Mouse (Mus musculus) Patski (cell line): ENCODE measurements around the gene Stk24. TPM values are rescaled to one million over a fixed set of nuclear protein-coding genes. Genes with fewer than 3 reads are reported as not detected.

Source experiments
- ATAC-seq: fragments of 100-300 bp; one replicate; pipeline ENCODE4 v1.8.0; 2021
- CTCF ChIA-PET: fragments of 350-600 bp; sonication (Branson Sonifier 250); formaldehyde crosslinking; loops from one replicate; lab custom pipeline; 2022; ENCODE audit warnings: inconsistent platforms; lab: Charles Lee
- POLR2A ChIA-PET: fragments of 350-600 bp; sonication (Branson Sonifier 250); formaldehyde crosslinking; loops from one replicate; lab custom pipeline; 2022; ENCODE audit warnings: antibody characterized with exemption, inconsistent platforms; lab: Charles Lee
- DNase-seq: peaks from one replicate; pipeline ENCODE4 v3.0.0-alpha.2; 2011; ENCODE audit warnings: low read depth, low spot score
- H3K27me3 ChIP-seq: fragments of 371-371 bp; one replicate; pipeline ENCODE4 v1.5.1; 2021
- CTCF ChIP-seq: fragments of 100-300 bp; IDR thresholded peaks from one replicate; pipeline ENCODE4 v1.5.1; 2021
- in situ Hi-C: fragments of 300-500 bp; cut with MboI; formaldehyde crosslinking; loops from 3 replicates; pipeline ENCODE4 v1.11.1; 2018; ENCODE audit warnings: low pct_unique_long_range_greater_than_20kb, mixed read lengths
- polyA plus RNA-seq: library from polyadenylated mRNA; unstranded; gene quantifications from one replicate; pipeline ENCODE4 v1.2.3, GENCODE M21; 2021

Stk24 gene
- polyA plus RNA-seq, 1 experiment from 2014 or later: 94.0 TPM

DNA sequence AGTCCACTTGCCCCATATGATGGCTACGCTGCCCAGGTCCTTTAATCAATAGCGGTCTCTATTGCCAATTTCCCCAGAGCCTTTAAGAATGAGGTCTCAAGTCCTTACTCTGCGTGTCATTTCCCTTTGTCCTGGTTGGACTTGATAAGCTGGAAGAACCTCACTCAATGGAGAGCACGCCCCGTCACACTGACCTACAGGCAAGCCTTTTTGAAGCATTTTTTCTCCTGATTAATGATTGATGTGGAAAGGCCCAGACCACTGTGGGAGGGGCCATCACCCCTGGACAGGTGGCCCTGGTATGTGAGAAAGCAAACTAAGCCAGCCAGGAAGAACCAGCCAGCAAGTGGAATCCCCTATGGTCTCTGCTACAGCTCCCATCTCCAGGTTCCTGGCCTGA lies 81.3 kb downstream of the Stk24 start:
- H3K27me3 ChIP-seq: no peaks in the 10 kb centered on the region
- TF ChIP-seq CTCF: no peak
- CTCF ChIA-PET: no interaction called here
- POLR2A ChIA-PET: no interaction called here
- DNase-seq: no peak
- no peak for ATAC-seq
- in situ Hi-C loops: no loop called here

DNA sequence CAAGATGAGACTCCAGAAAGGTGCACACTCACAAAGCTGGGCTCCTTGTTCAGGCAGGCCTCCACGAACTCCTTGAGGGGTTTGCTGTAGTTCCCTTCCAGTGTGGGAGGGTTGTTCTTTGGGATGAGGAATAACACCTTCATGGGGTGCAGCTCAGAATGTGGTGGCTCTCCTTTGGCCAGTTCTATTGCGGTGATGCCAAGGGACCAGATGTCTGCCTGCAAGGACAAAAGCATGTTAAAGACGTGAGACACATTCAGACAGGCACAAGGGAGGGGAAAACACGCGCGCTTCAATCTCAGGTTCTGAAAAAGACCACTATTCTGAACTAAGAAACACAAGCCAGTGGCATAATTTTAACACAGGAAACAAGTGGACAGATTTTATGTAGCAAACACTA lies 82.7 kb downstream of the Stk24 start:
- no peak for TF ChIP-seq CTCF
- H3K27me3 ChIP-seq: no peaks in the 10 kb centered on the region
- ATAC-seq: no peak
- ChIA-PET CTCF (no interaction called here), POLR2A (no interaction called here)
- DNase-seq: no peak
- in situ Hi-C loops: no loop called here

DNA sequence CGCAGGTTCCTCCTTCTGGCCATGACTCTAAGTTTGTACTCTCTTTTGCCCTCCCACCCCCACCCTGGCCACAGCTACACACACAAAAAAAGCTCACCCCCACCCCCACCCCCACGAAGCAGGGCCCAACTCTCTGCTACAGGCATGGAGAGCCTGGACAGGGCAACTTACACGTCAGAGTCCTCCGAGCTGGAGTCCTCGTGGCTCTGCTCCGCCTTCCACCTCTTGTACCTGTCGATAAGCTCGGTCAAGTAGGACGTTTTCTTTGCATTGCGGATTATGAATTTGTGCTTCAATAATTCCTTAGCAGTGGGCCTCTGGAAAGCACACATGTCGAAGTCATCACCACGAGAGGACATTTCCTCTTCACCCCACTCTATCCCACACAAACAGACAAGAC lies 85.3 kb downstream of the Stk24 start:
- POLR2A ChIA-PET: interaction anchor here (0.6 to 0.7 kb wide), 2 partner anchors 85 to 141 kb away, joined by 3 to 5 read pairs; no protein-coding TSS in a partner anchor
- no peaks in the 10 kb centered on the region for H3K27me3 ChIP-seq
- in situ Hi-C loops: no loop called here
- CTCF ChIA-PET: no interaction called here
- TF ChIP-seq CTCF: no peak
- no peak for DNase-seq
- ATAC-seq: no peak

DNA sequence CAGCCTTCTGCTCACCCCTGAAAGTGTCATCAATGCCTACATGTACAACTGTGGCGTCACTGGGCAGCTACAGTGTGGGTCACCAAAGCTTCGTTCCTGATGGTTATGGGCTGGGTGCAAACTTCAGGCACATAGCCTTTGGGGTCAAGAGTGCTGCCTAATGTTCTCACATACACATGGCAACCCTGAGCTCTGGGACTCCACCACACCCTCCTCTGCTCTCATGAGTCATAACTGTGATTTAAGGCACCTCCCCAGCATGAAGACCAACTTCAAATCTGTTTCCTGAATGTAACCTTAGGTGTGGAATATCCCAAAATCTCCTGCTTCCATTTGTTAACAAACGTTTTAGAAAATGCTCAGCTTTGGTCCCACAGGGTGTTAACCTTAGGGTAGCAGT lies 87.4 kb downstream of the Stk24 start:
- ChIA-PET POLR2A (no interaction called here), CTCF (no interaction called here)
- ATAC-seq (no peak), DNase-seq (no peak)
- H3K27me3 ChIP-seq: no peaks in the 10 kb centered on the region
- no peak for TF ChIP-seq CTCF
- in situ Hi-C loops: no loop called here

DNA sequence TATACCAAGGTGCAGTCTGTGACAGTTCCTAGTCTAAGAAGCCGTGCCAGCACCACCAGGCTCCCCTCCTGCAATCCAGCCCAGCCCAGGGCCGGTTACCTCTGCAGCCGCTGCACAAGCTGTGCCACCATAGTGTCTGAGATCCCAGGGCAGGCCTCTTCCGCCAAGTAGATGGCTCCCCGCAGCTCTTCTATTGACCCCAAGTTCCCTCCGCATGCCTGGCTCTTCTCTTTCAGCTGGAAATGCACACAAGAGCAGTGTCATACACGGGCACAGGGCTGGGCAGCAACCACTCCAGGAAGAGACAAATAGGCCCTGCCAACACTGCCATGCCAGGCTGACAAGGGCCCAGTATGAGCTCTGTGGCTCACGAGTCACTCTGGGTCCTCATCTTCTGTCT lies 87.9 kb downstream of the Stk24 start:
- CTCF ChIA-PET: no interaction called here
- DNase-seq (no peak), ATAC-seq (no peak)
- no peaks in the 10 kb centered on the region for H3K27me3 ChIP-seq
- no peak for TF ChIP-seq CTCF
- in situ Hi-C loops: no loop called here
- POLR2A ChIA-PET: interaction anchor here (0.6 to 0.7 kb wide), 2 partner anchors 85 to 128 kb away, joined by 3 to 5 read pairs; no protein-coding TSS in a partner anchor

DNA sequence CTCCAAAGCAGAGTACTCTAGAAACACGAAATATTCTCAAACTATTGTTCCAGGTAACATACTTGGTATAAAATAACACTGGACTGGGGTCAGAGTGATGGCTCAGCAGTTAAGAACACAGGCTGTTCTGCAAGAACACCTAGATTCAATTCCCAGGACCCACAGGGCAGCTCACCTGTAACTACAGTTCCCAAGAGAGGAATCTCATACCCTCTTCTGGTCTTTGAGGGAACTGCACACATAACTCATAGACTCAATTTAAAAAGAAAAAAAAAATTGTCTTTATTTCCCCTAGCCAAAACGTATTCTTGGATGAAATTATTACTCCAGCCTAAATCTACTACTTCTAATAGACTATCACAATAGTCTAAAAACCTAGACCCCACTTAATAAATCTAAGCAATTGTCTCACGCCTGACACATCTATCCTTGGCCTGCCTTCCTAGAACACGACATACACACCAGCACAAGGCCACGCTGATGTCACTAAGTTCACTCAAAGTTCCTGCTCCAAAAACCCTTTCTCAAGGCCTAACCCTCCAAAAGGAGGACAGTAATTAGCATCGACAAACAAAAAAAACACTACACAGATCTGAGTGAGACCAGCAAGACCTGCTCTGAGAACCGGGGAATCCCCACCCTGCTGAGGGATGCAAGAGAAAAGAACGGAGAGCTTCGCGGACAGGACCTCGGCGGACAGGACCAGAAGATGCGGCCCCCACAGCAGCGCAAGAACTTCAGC lies 94.3 kb downstream of the Stk24 start:
- H3K27me3 ChIP-seq: no peaks in the 10 kb centered on the region
- POLR2A ChIA-PET: no interaction called here
- in situ Hi-C loops: no loop called here
- CTCF ChIA-PET: interaction anchor here (1.2 to 1.4 kb wide), 2 partner anchors 26 to 454 kb away, joined by 3 to 4 read pairs; no protein-coding TSS in a partner anchor
- DNase-seq (no peak), ATAC-seq (no peak)
- no peak for TF ChIP-seq CTCF

DNA sequence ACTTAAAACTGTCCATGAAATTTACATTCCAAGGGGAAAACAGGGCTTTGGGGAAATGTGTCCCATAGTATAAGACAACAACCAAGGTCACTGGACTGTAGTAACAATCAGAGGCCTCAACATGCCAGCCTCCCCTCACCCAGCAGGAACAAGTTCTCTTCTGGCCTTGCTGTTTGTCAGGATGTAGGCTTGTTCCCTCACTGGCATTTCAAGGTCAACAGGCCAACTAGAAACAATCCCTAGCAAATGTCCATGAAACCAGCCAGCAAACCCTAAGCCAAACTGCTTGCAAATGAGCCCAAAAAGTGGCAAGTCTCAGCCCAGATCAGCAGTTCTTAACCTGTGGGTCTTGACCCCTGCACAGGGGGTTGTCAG lies 98.5 kb downstream of the Stk24 start:
- no peak for TF ChIP-seq CTCF

DNA sequence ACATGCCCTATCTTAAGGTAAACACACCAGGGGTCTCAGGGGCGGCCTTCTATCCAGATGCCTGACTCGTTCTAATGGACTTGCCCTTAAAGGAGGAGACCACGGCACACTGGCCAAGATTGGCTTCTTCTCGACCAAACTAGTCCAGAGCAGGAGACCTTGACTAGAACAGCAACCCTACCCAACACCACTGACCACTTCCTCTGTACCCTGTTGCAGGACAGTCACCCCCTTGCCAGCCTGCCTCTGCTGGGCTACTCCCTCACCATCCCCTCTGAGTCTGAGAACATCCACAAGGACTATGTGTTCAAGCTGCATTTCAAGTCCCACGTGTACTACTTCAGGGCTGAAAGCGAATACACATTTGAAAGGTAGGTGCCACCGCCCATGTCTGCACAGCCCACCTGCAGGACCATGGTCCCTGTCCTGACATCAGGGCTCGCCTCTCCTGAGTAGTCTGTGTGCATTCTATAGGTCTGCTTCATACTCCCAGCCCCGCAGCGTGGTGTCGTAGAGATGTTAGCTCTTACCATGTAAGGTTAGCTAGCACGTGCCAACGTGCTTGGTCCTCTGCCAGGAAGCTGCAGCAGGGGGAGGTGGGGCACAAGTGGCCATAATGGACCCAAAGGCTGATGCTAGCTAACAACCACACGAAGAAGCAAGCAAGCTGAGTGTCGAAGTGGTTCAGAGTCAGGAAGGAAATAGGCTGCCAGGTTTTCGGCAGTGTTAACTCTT lies 99.0 kb downstream of the Stk24 start:
- in situ Hi-C loops: no loop called here
- POLR2A ChIA-PET: interaction anchor here (0.7 to 1.1 kb wide), 2 partner anchors 93 to 99 kb away, joined by 3 read pairs; partner anchors contain the start of gene Stk24
- no peak for TF ChIP-seq CTCF
- H3K27me3 ChIP-seq: no peaks in the 10 kb centered on the region
- ATAC-seq (no peak), DNase-seq (no peak)
- CTCF ChIA-PET: interaction anchor here (1.3 to 3.6 kb wide), 2 partner anchors 175 to 449 kb away, joined by 5 to 13 read pairs; no protein-coding TSS in a partner anchor

More for the DNA sequence above, 98.5 kb downstream of the Stk24 start:
- DNase-seq (no peak), ATAC-seq (no peak)
- in situ Hi-C loops: no loop called here
- ChIA-PET POLR2A (no interaction called here), CTCF (interaction anchor here (3.6 kb wide), 1 partner anchor 174 kb away, joined by 13 read pairs; no protein-coding TSS in a partner anchor)
- H3K27me3 ChIP-seq: no peaks in the 10 kb centered on the region

DNA sequence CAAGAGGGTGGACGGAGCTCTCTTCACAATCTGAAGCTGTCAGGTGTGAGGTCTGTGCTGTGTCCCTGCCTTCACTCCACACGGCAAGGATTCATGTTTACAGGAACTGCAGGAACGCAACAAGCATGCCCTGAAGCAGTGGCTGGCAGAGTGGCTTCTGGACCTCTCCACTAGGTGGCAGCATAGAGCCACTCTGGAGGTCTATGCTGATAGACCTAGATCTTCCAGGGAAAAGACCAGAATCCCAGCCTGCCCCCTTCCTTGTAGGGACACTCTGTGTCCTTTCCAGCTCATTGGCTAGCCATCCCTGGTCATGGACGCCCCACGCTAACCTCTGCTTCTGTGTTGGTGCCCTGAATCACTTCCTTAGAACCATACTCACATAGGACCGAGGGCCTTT lies 100.7 kb downstream of the Stk24 start:
- DNase-seq (peak; percentile 39), ATAC-seq (peak; percentile 71)
- in situ Hi-C loops: loop anchor here (5.0 to 10.0 kb wide), 3 partner anchors 173 to 444 kb away; no protein-coding TSS in a partner anchor
- CTCF ChIA-PET: interaction anchor here (0.7 to 3.6 kb wide), 7 partner anchors 11 to 447 kb away, joined by 3 to 13 read pairs (median 5); no protein-coding TSS in a partner anchor
- TF ChIP-seq CTCF: no peak
- POLR2A ChIA-PET: no interaction called here
- H3K27me3 ChIP-seq: no peaks in the 10 kb centered on the region

DNA sequence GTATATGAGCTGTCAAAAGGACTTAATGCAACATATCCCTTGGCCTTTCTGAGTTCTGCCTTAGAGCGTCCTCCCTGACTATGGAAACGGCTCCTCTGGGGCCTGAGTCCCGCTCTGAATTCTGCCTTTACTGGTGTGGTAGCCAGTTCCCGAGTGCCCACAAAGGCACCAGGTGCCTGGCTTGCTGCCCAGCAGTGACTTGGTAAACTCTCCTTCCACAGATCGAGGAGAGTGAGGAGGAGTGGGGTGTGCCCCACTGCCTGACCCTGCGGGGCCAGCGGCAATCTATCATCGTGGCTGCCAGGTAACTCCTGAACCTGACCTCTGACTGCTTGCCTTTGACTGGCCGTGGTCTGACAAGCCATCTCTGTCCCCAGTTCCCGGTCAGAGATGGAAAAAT lies 103.8 kb downstream of the Stk24 start:
- no peak for DNase-seq
- no peaks in the 10 kb centered on the region for H3K27me3 ChIP-seq
- ChIA-PET POLR2A (no interaction called here), CTCF (interaction anchor here (1.4 kb wide), 1 partner anchor 179 kb away, joined by 3 read pairs; no protein-coding TSS in a partner anchor)
- TF ChIP-seq CTCF: no peak
- in situ Hi-C loops: loop anchor here (5.0 to 10.0 kb wide), 3 partner anchors 176 to 441 kb away; no protein-coding TSS in a partner anchor
- no peak for ATAC-seq
